Mouse (Mus musculus): ENCODE measurements around the gene Skp2.
A peak's percentile ranks its signal among the peaks of the same experiment; 100 is the strongest.
"Not testable (repeated sequence)": the region's sequence is repeated elsewhere in the genome, so short reads cannot be mapped to it uniquely, and the experiment has no call there.

The Skp2 gene

GRCm38 (mm10) chr15:9155325-9155724 lies at the start of gene Skp2:
Gene Skp2 (minus strand): TSS chr15:9155425.
- no peak for DNase-seq (ENCODE audit: low read depth, low spot score)

GRCm38 (mm10) chr15:9198421-9198820 lies 43.2 kb upstream of the Skp2 start:
- no peak for DNase-seq (ENCODE audit: low read depth, low spot score)

GRCm38 (mm10) chr15:9192685-9193084 lies 37.5 kb upstream of the Skp2 start:
- not testable (repeated sequence) for DNase-seq (ENCODE audit: low read depth, low spot score)

- DNase-seq (ENCODE audit: low read depth, low spot score), result no peak
Measured at GRCm38 (mm10) chr15:9189796-9190195, 34.6 kb upstream of the Skp2 start.

GRCm38 (mm10) chr15:9183995-9184394 lies 28.8 kb upstream of the Skp2 start:
- DNase-seq (ENCODE audit: low read depth, low spot score), result no peak

GRCm38 (mm10) chr15:9177038-9177437 lies 21.8 kb upstream of the Skp2 start:
- DNase-seq (ENCODE audit: low read depth, low spot score), result no peak

- DNase-seq (ENCODE audit: low read depth, low spot score), result no peak
Measured at GRCm38 (mm10) chr15:9164125-9164524, 8.9 kb upstream of the Skp2 start.

GRCm38 (mm10) chr15:9162557-9163070 lies 7.4 kb upstream of the Skp2 start:
- no peak for DNase-seq (ENCODE audit: low read depth, low spot score)

- DNase-seq (ENCODE audit: low read depth, low spot score), result no peak
Measured at GRCm38 (mm10) chr15:9140684-9141171, 14.5 kb downstream of the Skp2 start.

GRCm38 (mm10) chr15:9140252-9140680 lies 15.0 kb downstream of the Skp2 start, which contains the start of gene Lmbrd2:
Gene Lmbrd2 (plus strand): TSS chr15:9140550.
- peak; percentile 94 for DNase-seq (ENCODE audit: low read depth, low spot score)

GRCm38 (mm10) chr15:9139447-9139846 lies 15.8 kb downstream of the Skp2 start:
- DNase-seq (ENCODE audit: low read depth, low spot score), result no peak

GRCm38 (mm10) chr15:9134891-9135507 lies 20.2 kb downstream of the Skp2 start:
- DNase-seq (ENCODE audit: low read depth, low spot score), result no peak

GRCm38 (mm10) chr15:9132693-9133443 lies 22.4 kb downstream of the Skp2 start:
- DNase-seq (ENCODE audit: low read depth, low spot score), result no peak

- no peak for DNase-seq (ENCODE audit: low read depth, low spot score)
Measured at GRCm38 (mm10) chr15:9131499-9131888, 23.7 kb downstream of the Skp2 start.

GRCm38 (mm10) chr15:9130772-9131498 lies 24.3 kb downstream of the Skp2 start:
- DNase-seq (ENCODE audit: low read depth, low spot score), result no peak

- DNase-seq (ENCODE audit: low read depth, low spot score), result no peak
Measured at GRCm38 (mm10) chr15:9127051-9127791, 28.0 kb downstream of the Skp2 start.

GRCm38 (mm10) chr15:9124856-9125255 lies 30.4 kb downstream of the Skp2 start:
- DNase-seq (ENCODE audit: low read depth, low spot score), result no peak

GRCm38 (mm10) chr15:9122989-9123388 lies 32.2 kb downstream of the Skp2 start:
- DNase-seq (ENCODE audit: low read depth, low spot score), result no peak

- no peak for DNase-seq (ENCODE audit: low read depth, low spot score)
Measured at GRCm38 (mm10) chr15:9120081-9120480, 35.1 kb downstream of the Skp2 start.

GRCm38 (mm10) chr15:9118852-9119251 lies 36.4 kb downstream of the Skp2 start:
- no peak for DNase-seq (ENCODE audit: low read depth, low spot score)

- no peak for DNase-seq (ENCODE audit: low read depth, low spot score)
Measured at GRCm38 (mm10) chr15:9114599-9114998, 40.6 kb downstream of the Skp2 start.

Data from WW6 (cell line).